Mouse (Mus musculus): ENCODE data around the gene Sorcs3.

Gene Sorcs3

DNA sequence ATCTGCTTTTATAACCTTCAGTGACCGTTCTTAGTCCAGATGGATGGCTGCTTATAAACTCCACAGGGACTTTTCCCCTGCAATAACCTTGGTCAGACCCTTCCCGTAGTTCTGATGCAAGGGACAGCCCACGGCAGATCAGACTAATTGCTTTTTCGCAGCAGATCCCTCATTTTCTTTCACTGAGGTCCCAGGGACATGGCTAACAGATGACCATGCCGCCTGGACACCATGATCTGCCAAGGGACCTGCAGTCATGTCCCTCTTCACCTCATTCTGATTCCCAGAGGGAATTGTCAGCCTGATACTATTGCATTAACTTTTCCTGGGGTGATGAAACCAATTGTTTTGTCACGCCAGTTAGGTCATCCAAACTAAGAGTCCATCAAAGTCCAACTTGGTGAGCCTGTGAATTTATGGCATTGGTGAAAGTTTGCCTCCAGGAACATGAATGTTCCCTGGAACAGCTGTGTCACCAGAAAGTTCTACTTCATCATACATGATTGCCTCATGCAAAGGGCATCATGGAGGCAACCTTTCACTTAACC is 494.4 kb downstream of the Sorcs3 start:
- no peak for DNase-seq (ENCODE audit: low spot score in 2 of 2)

DNA sequence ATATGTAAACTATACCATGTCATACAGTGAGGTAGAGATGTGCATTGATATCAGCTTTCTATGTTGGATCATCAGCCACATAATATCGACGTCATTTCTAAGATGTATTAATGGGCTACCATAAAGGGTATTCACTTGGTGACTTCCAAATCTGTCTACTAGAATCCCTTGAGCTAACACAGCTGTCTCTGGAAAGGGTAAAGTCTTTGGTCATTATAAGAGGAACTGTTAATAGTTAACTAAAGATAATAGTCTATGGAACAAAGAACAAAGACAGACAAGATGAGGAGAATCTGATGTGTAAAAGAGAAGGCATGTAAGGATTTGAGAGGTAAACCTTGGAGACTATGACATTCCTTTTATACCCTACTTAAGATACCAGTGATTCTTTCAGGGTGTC is 497.9 kb downstream of the Sorcs3 start:
- no peak for DNase-seq (ENCODE audit: low spot score in 2 of 2)

DNA sequence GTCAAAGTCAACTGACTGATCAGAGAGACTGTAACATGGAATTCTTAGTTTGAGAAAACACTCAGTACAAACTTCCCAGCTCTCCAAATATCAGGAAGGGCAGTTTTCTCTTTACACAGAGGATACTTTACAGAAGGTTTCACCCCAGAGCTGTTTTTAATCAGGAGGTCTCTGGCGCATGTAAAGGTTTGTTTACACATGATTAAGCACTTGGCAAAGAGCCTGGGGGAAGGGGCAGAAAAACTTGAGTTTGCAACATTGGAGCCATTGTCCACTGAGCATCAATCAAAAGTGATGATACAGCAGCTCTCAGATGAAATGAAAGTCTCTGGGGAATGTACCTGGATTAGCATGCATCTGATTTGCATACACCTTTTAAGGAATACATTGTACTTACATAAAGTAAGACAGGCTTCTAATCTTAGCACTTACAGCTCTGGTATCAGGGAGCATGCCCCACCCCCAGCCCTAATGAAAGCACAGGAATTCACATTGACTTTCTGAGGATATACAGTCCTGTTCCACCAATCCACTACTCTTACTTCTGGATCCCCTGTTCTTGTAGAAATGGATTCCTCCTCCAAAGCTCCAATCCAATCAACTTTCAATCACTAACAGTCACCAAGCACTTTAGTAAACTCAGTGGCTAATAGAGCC is 500.6 kb downstream of the Sorcs3 start:
- DNase-seq (ENCODE audit: low spot score in 2 of 2), result no peak

- DNase-seq (ENCODE audit: low spot score in 2 of 2), result no peak
Observed at GRCm38 (mm10) chr19:48706924-48707320, 501.1 kb downstream of the Sorcs3 start.

DNA sequence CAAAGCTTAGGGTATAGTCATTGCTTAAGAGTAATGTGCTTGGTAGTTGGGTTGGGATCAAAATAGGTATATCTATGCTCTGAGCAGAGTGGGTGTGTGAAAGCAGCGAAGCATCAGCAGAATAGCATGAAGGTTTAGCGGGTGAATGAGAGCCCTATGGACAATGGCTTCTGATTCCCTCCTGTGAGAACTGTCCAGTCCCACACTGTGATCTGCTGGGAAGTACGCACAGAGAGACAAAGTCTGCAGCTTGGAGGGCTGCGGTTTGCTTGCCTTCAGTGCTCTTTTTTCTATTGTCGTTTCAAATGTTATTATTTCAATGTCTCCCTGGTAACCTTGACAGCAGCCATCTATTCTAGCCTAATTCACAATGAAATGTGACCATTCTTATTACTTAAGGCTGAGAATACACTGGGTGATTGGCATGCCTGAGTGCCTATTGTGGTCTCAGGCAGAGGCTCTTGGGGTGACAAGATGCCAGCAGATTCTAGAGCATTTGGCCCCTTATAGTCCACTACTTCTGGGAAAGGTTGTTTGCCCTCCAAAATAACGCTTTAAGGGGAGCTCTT is 520.1 kb downstream of the Sorcs3 start:
- no peak for DNase-seq (ENCODE audit: low spot score in 2 of 2)

GRCm38 (mm10) chr19:48727048-48727447 is 521.2 kb downstream of the Sorcs3 start:
- DNase-seq (ENCODE audit: low spot score in 2 of 2), result no peak

DNA sequence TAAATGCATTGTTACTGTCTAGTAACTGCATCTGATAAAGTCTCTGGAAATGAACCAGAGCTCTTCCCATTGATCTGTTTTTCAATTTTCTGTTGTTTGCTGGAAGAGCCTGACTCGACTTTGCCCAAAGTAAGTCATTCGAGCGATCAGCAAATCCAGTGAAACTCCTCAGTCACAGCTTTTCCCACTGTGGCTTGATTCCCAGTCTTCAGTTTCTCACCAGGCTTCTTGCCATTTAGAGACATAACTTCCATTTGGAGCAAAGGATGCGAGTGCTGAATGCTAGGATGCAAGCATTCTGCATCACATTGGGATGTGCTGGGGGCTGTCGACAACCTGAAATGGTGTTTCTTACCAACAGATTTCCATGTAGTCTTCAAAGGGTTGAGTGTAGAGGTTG is 521.8 kb downstream of the Sorcs3 start:
- DNase-seq (ENCODE audit: low spot score in 2 of 2), result peak in 1 of 2 experiments; percentile 23

DNA sequence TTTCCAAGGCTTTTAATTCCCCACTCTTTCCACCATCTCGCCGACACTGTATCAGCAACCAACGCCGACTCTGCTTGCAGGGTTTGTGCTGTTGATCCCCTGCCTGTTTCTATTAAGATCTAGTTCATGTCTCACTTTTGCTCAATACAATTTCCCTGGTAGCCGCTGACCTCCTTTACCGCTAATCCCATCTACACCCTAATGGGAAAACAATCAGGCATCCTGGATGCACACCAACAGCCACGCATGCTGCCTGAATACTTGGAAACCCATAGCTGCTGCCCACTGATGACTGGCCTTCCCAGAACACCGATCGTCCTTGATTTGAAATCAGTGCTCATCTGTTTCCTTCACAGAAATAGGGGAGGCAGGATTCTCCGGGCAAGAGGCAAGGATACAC is 525.9 kb downstream of the Sorcs3 start:
- no peak for DNase-seq (ENCODE audit: low spot score in 2 of 2)

GRCm38 (mm10) chr19:48734370-48734769 is 528.5 kb downstream of the Sorcs3 start:
- no peak for DNase-seq (ENCODE audit: low spot score in 2 of 2)

DNA sequence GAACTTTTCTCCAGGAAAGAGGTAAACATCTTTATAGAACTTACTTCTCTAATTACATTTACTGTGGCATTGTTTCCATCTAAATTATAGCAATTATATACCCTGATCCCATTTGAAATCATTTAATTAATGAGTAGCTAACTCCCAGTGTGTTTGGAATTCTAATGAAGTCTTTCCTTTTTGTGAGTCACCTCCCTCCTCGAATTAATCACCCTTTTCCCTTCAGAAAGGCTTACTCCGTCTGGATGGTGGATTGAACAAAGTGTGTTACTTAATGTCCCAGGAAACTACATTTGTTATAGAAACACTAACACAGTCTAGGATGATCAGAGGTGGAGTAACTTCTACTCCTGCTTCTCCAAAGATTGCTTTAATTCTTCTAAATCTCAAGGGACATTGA is 531.7 kb downstream of the Sorcs3 start:
- no peak for DNase-seq (ENCODE audit: low spot score in 2 of 2)

- DNase-seq (ENCODE audit: low spot score in 2 of 2), result no peak
Observed at GRCm38 (mm10) chr19:48755156-48755555, 549.3 kb downstream of the Sorcs3 start.

DNA sequence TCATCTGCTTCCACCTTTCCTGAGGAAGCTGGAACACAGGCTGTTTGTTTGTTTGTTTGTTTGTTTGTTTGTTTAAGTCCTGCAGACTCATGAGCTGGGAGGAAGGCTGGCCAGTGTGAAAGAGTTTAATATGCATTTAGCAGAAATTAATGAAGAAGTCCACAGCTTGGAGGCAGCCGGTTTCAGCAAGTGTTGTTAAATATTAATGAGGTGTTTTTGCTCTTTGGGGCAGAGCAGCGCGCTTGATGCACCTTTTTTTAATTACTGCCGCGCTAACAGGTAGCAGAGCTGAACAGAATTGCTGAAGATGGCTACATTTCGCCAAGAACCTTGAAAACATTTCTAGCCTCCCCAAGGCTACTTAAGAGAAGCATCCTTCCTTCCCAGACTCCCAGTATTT is 551.0 kb downstream of the Sorcs3 start:
- no peak for DNase-seq (ENCODE audit: low spot score in 2 of 2)

DNA sequence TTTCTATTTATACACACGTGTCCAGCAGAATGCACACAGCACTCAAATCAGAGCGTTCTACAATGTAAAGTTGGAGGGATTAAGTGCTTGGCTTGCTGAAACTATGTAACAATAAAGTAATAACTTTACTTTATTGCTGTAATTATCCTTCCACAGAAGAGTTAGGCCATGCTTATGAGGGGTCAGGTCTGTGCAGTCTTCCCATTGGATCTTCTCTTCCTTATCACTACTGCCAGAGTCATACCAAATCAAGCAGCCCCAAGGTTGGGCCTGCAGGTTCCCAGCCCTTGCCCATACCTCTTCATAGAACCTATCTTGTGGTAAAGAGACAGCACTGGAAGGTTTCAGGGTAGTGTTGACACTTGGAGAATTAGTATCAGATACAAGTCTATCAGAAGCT is 560.7 kb downstream of the Sorcs3 start:
- DNase-seq (ENCODE audit: low spot score in 2 of 2), result no peak

DNA sequence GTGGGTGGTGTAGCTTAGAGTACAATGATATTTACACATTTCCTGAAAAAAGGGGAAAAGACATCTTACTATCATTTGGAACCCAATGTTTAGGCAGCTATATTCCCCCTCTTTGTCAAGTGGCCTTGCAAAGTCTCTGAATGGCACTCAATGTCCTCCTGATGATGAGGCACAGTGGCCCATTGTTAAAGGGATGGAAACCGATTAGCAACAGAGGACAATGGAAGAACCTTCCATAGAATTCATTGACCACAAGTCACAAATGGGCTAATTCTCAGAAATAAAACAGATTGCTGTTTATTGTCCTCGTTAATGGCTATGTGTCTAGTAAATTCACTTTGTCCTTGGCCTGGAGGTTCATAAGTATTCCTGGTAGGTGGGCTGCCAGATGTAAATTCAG is 565.7 kb downstream of the Sorcs3 start:
- DNase-seq (ENCODE audit: low spot score in 2 of 2), result no peak

GRCm38 (mm10) chr19:48779095-48779765 is 573.4 kb downstream of the Sorcs3 start:
- DNase-seq (ENCODE audit: low spot score in 2 of 2), result no peak

GRCm38 (mm10) chr19:48780813-48781212 is 575.0 kb downstream of the Sorcs3 start:
- no peak for DNase-seq (ENCODE audit: low spot score in 2 of 2)

- DNase-seq (ENCODE audit: low spot score in 2 of 2), result no peak
Observed at GRCm38 (mm10) chr19:48782024-48782721, 576.3 kb downstream of the Sorcs3 start.

DNA sequence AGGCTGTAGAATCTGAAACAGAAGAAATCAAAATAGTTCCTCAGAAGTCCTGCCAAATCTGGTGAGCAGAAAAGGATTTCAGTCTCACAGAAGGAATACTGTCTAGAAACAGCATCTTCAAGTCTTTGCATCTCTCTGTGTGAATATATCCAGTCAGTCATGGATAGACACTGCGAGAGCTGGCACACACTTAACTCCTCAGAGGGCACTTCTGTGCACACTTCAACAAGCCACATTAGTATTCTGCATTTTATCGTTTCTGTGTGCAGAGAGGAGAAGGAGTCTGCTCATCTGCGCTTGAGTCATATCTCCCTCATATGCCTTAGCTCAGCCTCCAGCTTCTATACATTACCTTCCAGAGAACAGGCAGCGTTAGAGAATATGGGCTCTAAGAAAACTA is 581.4 kb downstream of the Sorcs3 start:
- DNase-seq (ENCODE audit: low spot score in 2 of 2), result peak in 1 of 2 experiments; percentile 12

DNA sequence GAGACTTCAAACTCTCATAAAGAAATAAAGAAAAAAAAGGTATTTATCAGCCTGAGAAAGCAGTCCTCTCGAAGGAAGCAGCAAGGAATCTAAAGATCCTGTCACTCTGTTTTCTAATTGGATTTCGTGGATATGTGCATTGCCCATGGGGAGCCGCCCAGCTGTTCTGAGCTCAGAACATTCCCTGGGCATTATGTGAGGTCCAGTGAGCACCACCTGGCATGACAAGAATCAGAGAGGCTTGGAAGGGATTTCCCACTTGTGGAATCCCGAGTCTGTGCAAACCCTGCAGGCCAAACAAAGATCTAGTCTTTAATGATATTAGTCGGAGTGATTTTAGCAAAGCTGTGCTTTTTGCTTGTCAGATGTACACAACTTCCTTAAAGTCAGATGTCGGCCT is 598.7 kb downstream of the Sorcs3 start:
- no peak for DNase-seq (ENCODE audit: low spot score in 2 of 2)

DNA sequence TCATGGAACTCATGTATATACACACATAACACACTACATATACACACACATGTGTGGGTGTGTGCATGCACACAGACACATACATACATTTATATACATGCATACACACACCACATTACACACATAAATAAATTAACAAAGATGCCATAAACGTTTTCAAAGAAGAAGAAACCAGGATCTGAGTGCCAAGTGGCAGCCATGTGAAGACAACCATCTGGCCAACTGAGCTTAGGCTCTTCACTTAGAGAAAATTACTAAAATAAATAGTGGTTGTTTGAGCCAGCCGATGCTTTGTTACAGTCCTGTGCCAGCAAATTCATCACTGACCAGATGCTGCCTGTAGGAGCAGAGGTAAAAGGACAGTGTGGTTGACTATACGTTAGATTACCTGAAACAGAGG is 605.7 kb downstream of the Sorcs3 start:
- DNase-seq (ENCODE audit: low spot score in 2 of 2), result no peak

DNA sequence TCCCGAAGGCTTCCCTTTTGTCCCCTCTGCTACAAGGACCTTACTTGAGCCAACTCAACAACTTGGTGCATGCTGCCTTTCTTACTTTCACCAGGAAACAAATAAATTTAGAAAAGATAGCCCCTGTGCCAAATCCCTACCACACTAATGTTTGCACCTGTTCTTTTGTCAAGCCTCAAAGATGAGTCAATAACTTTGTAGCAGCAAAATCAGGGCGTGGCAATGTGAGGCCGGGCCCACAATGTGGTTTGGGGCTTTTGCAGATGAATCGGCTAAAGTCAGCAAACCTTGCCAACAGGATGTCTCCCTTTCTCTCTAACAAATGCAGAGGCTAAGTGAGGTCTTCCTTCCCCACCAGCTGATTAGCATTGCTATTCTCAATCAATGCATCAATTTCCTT is 608.0 kb downstream of the Sorcs3 start:
- no peak for DNase-seq (ENCODE audit: low spot score in 2 of 2)

- no peak for DNase-seq (ENCODE audit: low spot score in 2 of 2)
Observed at GRCm38 (mm10) chr19:48815064-48815463, 609.2 kb downstream of the Sorcs3 start.
